Mouse (Mus musculus) spleen, postnatal 10 days (tissue): ENCODE measurements around the gene Mlf2.

Experiments
- DNase-seq, 2 experiments: peaks; one replicate each; pipeline ENCODE4 v3.0.0; 2021 to 2022; ENCODE audit warnings: low spot score in 2 of 2

The Mlf2 gene

GRCm38 (mm10) chr6:124932314-124932695 lies 1.1 kb downstream of the Mlf2 start:
- no peak for DNase-seq

GRCm38 (mm10) chr6:124933127-124933526 lies 1.9 kb downstream of the Mlf2 start:
- no peak for DNase-seq

DNA sequence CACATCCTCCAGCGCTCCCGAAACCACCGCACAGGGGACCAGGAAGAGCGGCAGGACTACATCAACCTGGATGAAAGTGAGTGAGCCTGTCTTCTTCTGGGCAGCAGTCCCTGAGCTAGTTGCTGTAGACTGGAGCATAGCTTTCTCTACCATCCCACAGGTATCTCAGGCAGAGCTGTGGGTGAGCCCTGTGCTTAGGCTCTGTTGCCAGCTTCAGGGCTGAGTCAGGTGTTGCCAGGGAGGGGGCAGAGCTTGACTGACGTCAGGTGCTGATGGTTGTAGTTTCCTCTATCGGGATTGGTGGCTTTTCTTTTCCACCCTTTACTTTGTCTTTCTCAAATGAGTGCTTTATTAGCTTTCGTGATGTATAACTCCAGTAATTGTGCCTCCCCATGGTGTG lies 3.5 kb downstream of the Mlf2 start:
- DNase-seq: no peak

DNA sequence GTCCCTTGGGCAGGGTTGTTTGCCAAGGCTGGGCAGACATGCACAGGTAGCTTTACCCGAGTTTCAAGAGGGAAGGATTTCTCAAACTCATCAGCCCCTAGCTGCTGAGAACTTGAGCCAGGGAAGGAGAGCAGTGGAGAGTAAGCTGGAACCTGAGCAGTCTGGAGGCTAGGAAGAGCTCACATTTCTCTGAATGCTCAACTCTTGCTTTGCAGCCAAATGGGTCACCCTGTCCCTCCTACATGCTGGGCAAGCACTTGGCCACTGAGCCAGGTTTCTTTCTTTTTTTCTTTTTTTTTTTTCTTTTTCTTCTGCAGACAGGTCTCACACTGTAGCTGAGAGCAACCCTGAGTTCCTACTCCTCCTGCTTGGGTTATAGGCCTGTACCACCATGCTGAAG lies 5.5 kb downstream of the Mlf2 start:
- DNase-seq: no peak

DNA sequence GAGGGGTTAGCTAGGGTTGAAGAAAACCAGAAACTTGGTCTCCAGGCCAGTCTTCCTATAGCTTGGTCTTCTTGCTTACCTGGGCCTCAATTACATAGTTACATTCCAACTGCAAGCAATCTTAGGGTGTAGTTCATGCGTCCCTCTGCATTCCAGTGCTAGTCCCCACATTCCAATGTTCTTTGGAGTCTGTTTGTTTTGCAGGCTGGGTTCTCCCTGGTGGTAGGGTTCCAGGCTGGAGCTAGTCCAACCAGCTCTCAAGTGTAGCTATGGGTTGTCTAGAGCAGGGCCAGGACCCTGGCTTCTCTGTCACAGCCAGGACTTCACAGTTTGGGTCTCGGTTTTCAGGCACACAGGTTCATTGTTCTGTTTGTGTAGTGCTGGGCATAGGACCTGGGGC lies 6.3 kb downstream of the Mlf2 start:
- DNase-seq: no peak

DNA sequence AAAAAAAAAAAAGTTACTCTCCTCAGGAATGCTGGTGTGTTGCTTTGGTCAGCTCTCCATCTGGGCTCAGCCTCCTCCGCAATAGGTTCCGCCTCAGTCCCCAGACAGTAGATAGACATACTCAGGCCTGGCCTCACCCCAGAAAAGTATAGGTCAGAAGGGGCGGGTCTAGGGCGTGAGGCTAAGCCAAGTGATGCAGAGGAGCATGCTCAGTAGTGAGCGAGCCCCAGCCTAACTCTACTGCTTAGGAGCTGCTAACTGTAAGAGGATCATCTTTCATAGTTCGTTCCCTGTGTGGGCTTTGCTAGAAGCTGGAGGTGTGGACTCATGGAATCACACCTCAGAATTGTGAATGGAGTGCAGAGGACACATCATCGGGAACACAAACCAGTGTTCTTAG lies 7.4 kb downstream of the Mlf2 start:
- DNase-seq: no peak

- no peak for DNase-seq
Measured at GRCm38 (mm10) chr6:124941679-124942078, 10.5 kb downstream of the Mlf2 start.

DNA sequence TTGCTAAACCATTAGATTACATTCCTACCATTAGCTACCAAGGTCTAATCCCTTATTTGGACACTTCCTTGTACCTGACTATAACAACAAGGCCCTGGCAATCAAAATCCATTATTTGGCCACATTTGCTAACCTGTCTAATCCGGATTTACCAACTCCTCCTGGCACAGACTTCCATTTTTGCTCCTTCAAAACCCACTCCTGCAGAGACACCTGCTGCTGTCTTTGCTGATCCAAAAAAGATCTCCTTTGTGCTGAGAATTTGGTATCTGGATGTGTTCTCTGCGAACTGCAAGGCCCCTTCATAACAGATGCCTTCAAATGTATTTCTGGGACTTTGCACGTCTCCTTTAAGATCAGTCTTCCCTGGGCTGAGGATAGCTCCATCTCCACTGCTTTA lies 12.3 kb downstream of the Mlf2 start:
- no peak for DNase-seq

DNA sequence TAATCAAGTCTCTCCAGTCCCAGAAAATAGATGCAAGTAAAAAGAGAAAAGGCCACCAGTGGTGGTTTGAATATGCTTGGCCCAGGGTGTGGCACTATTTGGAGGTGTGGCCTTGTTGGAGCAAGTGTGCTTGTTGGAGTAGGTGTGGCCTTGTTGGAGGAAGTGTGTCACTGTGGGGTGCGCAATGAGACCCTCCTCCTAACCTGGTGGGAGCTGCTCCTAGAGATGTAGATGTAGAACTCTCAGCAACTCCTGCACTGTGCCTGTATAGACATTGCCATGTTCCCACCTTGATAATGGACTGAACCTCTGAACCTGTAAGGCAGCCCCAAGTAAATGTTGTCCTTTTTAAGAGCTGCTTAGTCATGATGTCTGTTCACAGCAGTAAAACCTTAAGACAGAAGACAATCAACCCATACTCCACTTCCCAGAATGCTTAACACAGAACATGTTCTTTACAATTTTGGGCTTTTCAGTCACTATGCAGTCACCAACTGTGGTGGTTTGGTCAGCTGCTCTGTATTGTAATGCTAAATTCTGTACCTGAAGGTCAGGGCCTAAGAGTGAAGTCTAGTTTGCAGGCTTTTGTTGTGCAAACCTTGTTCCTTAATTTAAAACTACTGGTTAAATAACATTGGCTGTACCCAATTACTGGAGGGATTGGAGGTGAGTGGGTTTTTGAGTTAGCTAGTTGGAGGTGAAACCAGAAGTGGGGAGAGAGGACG lies 23.0 kb downstream of the Mlf2 start:
- no peak for DNase-seq

- no peak for DNase-seq
Measured at GRCm38 (mm10) chr6:124955212-124955611, 24.0 kb downstream of the Mlf2 start.

- no peak for DNase-seq
Measured at GRCm38 (mm10) chr6:124958127-124958526, 26.9 kb downstream of the Mlf2 start.

GRCm38 (mm10) chr6:124959960-124960359 lies 28.8 kb downstream of the Mlf2 start:
- no peak for DNase-seq

GRCm38 (mm10) chr6:124961021-124961420 lies 29.8 kb downstream of the Mlf2 start:
- no peak for DNase-seq

DNA sequence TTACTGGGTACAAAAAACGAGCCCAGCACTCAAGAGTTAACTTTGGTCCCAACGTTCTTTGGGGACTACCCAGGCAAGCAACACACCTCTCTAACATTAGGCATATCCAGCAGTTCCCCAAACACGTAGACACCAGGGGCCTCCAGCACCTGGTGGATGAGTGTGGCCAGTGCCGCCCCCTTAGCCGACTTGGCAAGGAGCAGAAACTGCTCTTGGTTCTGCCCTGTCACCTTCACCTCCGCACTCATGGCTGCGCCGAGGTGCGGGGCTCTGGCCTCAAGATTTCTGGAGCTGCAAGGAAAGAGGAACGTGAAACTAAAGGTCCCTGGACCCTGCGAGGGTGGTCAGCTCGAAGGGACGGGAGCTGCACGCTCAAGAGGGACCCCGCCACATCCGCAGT lies 33.5 kb downstream of the Mlf2 start:
- DNase-seq: no peak

- peak; percentile 94 to 97 for DNase-seq
Measured at GRCm38 (mm10) chr6:124965088-124965719, 34.0 kb downstream of the Mlf2 start, which contains the start of gene Cops7a. TSS of gene Cops7a (minus strand) at chr6:124965538.

DNA sequence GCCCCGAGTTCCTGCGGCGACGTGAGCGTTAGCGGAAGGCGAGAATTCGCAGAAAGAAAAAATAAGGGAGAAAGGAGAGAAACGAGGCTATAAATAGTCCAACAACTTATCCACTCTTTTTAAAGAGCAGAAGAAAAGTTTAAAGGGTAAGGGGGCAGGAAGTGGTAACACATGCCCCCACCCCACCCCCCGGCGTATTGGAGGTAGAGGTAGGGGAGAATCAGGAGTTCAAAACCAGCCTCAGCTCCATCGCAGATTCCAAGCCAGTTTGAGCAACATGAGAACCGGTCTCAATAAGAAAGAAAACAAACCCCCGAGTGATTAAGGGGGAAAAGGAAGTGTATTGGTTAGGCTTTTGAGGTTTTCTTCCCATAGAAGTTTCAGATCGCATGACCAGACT lies 34.6 kb downstream of the Mlf2 start:
- DNase-seq: no peak

GRCm38 (mm10) chr6:124966466-124967118 lies 35.4 kb downstream of the Mlf2 start:
- peak in 1 of 2 experiments; percentile 40 for DNase-seq

DNA sequence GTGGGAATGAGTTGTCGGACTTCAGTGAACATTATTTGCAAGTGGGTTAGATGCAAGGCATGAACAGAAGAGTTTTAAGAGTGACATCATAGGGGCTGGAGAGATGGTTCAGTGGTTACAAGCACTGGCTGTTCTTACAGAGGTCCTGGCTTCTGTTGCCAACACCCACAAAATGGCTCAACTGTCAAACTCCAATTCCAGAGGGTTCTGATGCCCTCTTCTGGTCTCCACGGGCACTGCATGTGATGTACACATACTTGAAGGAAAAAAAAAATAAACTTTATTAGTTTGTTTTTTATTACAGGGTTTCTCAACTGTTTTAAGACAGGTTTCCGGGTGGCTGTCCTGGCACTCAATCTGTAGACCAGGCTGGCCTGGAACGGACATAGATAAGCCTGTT lies 36.6 kb downstream of the Mlf2 start:
- peak; percentile 20 to 72 for DNase-seq
